Comparison of ENCODE assay signal across 11 mouse cellular contexts in the genomic region with DNA sequence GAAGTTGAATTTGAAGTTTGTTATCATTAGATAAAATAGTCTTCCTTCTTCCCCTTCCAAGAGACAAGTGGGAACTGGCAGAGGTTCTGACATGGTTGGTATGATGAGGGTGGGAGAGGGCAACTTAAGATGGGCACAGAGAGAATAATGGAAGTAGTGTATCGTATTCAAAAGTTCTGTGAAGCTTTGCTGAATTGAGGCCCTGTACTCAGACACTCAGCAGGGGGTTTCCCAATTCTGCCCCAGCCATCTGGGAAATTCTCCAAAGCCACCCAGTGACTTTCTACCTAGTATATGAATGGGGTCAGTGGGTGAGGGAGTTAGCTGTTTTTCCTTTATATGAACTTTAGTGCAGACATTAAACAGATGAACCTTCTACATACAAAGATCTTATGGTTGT.
"Had no signal": no experiment of that assay in that cellular context is flagged by ENCODE, and none has a peak within 500 bp of the region (broad histone marks: within the 10 kb centered on the region; RNA-seq: fewer than 3 reads in every experiment).

No protein-coding gene starts in this region.

- H3K4me2 ChIP-seq: limb, embryonic 13.5 days; midbrain, embryonic 13.5 days had no signal

- ATAC-seq: lung, postnatal 0 days; midbrain, embryonic 13.5 days had no signal

- H3K9ac ChIP-seq: limb, embryonic 13.5 days; liver, embryonic 14.5 days; midbrain, embryonic 13.5 days had no signal

- H3K27ac ChIP-seq: limb, embryonic 13.5 days; liver, embryonic 14.5 days; midbrain, embryonic 13.5 days had no signal

- H3K4me3 ChIP-seq: limb, embryonic 13.5 days; midbrain, embryonic 13.5 days had no signal

- H3K9me3 ChIP-seq: limb, embryonic 13.5 days; midbrain, embryonic 13.5 days had no signal

- H3K27me3 ChIP-seq: limb, embryonic 13.5 days; midbrain, embryonic 13.5 days had no signal

- DNase-seq: kidney, postnatal 14 days; left cerebral cortex, postnatal 4 days; lung, adult 2 months; lung, postnatal 36 days; right cerebral cortex, adult 18-20 months; right cerebral cortex, postnatal 25 days; thymus, postnatal 14 days had no signal

- H3K4me1 ChIP-seq: midbrain, embryonic 13.5 days had no signal

- H3K36me3 ChIP-seq: limb, embryonic 13.5 days; midbrain, embryonic 13.5 days had no signal
